Mouse (Mus musculus): ENCODE data around the gene Rarb. TPM values are rescaled to one million over a fixed set of nuclear protein-coding genes. Genes with fewer than 3 reads are reported as not detected.
"Not testable (repeated sequence)": the region's sequence is repeated elsewhere in the genome, so short reads cannot be mapped to it uniquely, and the experiment has no call there.

Rarb gene
- polyA plus RNA-seq, 1 experiment = not detected

DNA sequence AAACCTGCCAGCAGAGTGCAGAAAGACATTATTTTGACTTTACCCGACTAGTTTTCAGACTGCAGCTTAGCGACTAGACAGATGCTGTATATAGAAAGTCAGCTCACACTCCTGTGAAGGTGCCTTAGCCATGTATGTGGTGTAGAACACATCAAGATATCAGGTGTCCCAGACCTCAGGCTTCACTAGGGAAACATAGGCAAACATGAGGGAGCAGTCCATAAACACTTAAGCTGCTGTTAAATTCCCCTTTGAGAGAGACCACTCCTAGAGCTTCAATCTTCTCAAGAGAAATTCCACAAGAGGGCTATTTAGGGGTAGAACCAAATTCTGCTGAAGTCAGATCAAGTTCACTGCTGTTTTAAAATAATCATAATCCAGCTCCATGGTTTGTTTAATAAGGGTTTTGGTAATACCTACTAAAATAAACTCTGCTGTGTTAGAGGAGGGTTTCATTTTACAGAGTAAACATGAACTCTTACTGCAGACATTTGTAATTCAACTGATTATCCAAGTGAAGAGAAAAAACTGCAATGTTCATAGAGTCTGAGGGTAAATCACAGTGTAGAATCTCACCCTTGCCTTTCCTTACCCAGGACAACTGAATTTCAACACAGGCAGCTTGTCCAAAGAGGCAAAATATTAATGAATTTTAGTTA is 42.1 kb downstream of the Rarb start:
- no peak for TF ChIP-seq FLI1 (IDR thresholded peaks at IDR 0.05; ENCODE audit: low read length)
- no peak for TF ChIP-seq GATA1 (IDR thresholded peaks at IDR 0.05; ENCODE audit: borderline replicate concordance, low read length)

DNA sequence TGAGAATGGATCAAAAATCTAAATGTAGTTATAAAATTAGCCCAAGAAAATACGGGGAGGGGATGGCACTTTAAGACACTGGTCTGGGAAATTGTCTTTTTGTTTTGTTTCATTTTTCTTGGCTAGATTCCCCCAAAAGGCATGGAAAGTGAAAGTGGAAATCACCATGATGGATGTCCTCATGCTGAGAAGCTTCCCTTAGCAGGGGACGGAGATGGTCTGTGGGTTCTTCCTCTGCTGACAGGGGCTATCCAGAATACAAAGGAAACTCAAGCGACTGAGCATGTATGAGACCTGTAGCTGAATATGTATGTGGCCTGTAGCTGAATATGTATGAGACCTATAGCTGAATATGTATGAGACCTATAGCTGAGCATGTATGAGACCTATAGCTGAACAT is 46.0 kb downstream of the Rarb start:
- H3K4me3 ChIP-seq (replicated peaks) = peak overlapping the region; percentile 35
- no peaks in the 10 kb centered on the region for H3K9me3 ChIP-seq
- no peak for TF ChIP-seq FLI1 (IDR thresholded peaks at IDR 0.05; ENCODE audit: low read length)
- TF ChIP-seq GATA1 (IDR thresholded peaks at IDR 0.05; ENCODE audit: borderline replicate concordance, low read length) = no peak
- H3K27me3 ChIP-seq (replicated peaks) = peaks cover 2% of the 10 kb centered on the region
- H3K36me3 ChIP-seq (replicated peaks; ENCODE audit: low read length) = no peaks in the 10 kb centered on the region
- peaks cover 21% of the 10 kb centered on the region for H3K4me1 ChIP-seq

More for the DNA sequence above, 42.1 kb downstream of the Rarb start:
- H3K4me3 ChIP-seq (replicated peaks) = no peak overlapping the region
- no peaks in the 10 kb centered on the region for H3K27me3 ChIP-seq (replicated peaks)
- peaks cover 12% of the 10 kb centered on the region for H3K4me1 ChIP-seq
- H3K36me3 ChIP-seq (replicated peaks; ENCODE audit: low read length) = no peaks in the 10 kb centered on the region
- H3K9me3 ChIP-seq = no peaks in the 10 kb centered on the region

DNA sequence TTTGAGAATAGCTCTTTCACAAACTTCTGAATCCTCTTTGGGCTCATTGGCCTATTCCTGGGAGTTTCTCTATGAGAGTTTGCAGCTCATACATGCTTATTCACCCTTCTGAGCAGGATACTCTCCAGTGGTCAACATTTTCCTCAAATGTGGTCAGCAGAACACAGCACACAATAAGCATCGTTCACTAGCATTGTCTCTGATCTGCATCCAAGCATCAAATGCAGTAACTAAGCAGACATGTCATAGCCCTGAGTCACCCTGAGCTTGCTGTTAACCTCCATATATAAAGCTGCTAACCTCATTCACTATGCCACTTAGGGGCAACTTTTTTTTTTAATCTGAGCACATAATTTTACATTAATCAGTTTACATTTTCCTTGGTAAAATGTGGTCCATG is 53.1 kb downstream of the Rarb start:
- Histone ChIP-seq H3K4me1 (peaks cover 40% of the 10 kb centered on the region), H3K36me3 (replicated peaks; ENCODE audit: low read length) (no peaks in the 10 kb centered on the region), H3K9me3 (no peaks in the 10 kb centered on the region), H3K27me3 (replicated peaks) (peaks cover 2% of the 10 kb centered on the region), H3K4me3 (replicated peaks) (no peak overlapping the region)
- TF ChIP-seq GATA1 (IDR thresholded peaks at IDR 0.05; ENCODE audit: borderline replicate concordance, low read length) (no peak), FLI1 (IDR thresholded peaks at IDR 0.05; ENCODE audit: low read length) (no peak)

DNA sequence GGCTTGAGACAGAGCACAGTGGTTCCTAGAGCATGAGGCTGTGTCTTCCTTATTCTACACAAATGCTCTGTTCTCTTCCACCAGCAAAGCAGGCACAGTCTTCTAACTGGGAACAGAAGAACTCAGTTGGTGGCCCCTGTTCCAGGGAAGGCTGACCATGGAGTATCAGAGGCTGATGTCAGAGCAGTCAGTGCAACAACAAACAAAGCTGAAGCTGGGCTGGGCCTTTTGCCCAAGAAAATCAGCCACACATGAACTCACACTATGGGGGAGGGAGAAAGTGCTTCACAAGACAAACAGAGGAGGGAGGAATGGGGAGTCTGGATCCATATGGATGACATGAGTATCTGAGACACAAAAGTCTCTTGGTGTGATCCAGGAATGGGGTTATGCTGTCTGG is 56.2 kb downstream of the Rarb start:
- Histone ChIP-seq H3K27me3 (replicated peaks) (no peaks in the 10 kb centered on the region), H3K36me3 (replicated peaks; ENCODE audit: low read length) (no peaks in the 10 kb centered on the region), H3K4me3 (replicated peaks) (no peak overlapping the region), H3K4me1 (peaks cover 35% of the 10 kb centered on the region), H3K9me3 (no peaks in the 10 kb centered on the region)
- TF ChIP-seq GATA1 (IDR thresholded peaks at IDR 0.05; ENCODE audit: borderline replicate concordance, low read length) (no peak), FLI1 (IDR thresholded peaks at IDR 0.05; ENCODE audit: low read length) (no peak)

DNA sequence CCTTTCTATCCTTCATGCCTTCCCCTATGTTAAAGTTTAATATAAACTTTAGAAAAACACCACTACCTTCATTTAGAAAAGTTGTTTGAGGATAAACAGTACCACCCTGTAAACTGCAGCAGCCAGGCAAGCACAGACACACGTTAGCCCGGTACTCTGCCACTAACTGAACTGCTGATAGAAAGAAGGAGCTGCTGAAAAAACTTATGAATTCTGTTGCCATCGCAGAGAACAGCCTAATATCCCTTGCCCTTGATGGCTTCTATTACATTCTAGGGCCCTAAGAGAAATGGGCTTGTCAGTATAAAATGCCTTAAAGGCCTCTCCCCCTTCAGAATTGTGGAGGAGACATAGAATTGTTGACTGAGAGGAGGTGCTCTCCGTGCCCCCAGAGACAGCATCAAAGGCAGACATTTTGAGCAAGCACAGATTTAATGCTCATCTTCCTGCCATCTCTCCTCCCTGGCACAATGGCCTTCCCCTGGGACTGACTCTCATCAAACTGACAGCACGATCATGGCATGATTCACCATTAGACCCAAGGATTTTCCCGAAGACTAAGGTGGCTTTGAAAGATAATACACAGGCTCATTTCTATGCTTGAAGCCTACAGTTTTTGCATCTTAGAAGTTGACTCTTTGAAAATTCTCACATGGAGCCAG is 60.1 kb downstream of the Rarb start:
- Histone ChIP-seq H3K9me3 (peaks cover 15% of the 10 kb centered on the region; the same call in 1 of the 2 replicates), H3K36me3 (replicated peaks; ENCODE audit: low read length) (no peaks in the 10 kb centered on the region)
- TF ChIP-seq FLI1 (IDR thresholded peaks at IDR 0.05; ENCODE audit: low read length) (no peak), GATA1 (IDR thresholded peaks at IDR 0.05; ENCODE audit: borderline replicate concordance, low read length) (no peak)

DNA sequence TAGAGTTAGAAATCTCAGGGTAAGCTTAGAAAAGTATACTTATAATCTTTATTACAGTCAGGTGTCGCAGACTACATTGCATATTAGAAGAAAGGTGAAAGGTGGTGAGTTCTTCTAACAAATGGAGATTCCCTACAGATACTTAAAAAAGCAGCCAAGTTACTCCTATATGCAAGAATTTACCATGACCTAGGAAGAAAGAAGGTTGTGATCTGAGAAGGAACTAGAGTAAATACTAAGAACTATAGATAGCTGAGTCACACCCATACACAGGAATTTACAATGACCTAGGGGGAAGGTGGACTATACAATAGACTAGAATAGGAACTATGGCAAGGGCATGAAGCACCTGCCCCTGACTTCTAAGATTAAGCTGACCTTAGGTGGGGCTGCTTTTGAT is 63.4 kb downstream of the Rarb start:
- H3K4me1 ChIP-seq = peaks cover 12% of the 10 kb centered on the region
- H3K9me3 ChIP-seq = peaks cover 15% of the 10 kb centered on the region; the same call in 1 of the 2 replicates
- not testable (repeated sequence) for H3K27me3 ChIP-seq (replicated peaks); H3K36me3 ChIP-seq (replicated peaks; ENCODE audit: low read length); H3K4me3 ChIP-seq (replicated peaks)

More for the DNA sequence above, 60.1 kb downstream of the Rarb start:
- H3K4me3 ChIP-seq (replicated peaks) = no peak overlapping the region
- H3K27me3 ChIP-seq (replicated peaks) = no peaks in the 10 kb centered on the region
- H3K4me1 ChIP-seq = peaks cover 13% of the 10 kb centered on the region; the same call in 1 of the 2 replicates

DNA sequence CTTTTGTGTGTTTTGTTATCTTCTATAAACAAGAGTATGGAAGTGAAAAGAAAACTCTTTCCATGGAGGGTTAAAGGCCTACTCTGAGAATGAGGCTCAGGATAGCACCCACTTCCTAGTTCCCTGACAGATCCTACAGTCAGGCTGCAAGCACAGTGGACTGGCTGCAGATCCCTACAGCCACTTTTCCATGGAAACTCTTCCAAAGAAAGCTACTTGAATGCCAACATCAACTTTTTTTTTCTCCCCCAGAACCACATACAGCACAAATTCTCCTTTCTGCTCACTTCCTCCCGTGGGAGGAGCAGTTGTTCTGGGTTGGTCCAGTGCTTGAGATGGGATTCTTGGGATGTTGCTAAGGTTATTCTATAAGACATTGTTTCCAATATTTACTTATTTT is 66.3 kb downstream of the Rarb start:
- TF ChIP-seq GATA1 (IDR thresholded peaks at IDR 0.05; ENCODE audit: borderline replicate concordance, low read length) (no peak), FLI1 (IDR thresholded peaks at IDR 0.05; ENCODE audit: low read length) (no peak)
- no peaks in the 10 kb centered on the region for H3K36me3 ChIP-seq (replicated peaks; ENCODE audit: low read length)
- no peak overlapping the region for H3K4me3 ChIP-seq (replicated peaks)
- peaks cover 15% of the 10 kb centered on the region; the same call in 1 of the 2 replicates for H3K9me3 ChIP-seq
- H3K4me1 ChIP-seq = peaks cover 12% of the 10 kb centered on the region
- no peaks in the 10 kb centered on the region for H3K27me3 ChIP-seq (replicated peaks)

DNA sequence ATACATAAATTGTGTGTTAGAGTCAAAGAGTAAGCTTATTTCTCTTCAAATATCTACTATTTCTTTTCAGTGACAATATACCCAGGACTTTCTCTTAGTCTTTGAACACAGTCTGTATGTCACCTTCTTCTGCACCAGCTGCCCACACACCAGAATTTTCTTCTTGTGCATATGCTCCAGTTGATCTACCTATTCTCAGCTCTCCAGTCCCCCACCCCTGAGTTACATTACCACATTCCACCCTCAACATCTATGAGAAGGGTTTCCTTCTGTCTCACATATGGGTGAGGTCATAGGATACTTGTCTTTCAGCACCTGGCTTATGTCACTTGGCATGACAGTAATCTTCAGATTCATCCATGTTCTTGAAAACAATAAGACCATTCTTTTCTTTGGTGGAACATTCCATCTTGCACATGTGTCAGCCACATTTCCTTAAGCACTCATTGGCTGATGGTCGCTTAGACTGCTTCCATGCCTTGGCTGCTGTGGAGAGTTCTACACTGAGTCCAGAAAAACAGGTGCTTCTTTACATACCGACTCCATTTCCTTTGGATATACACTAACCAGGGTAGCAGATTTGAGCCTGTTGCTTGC is 71.9 kb downstream of the Rarb start:
- no peak for TF ChIP-seq FLI1 (IDR thresholded peaks at IDR 0.05; ENCODE audit: low read length)
- TF ChIP-seq GATA1 (IDR thresholded peaks at IDR 0.05; ENCODE audit: borderline replicate concordance, low read length) = no peak
- Histone ChIP-seq H3K9me3 (no peaks in the 10 kb centered on the region), H3K4me3 (replicated peaks) (no peak overlapping the region), H3K4me1 (peaks cover 8% of the 10 kb centered on the region), H3K36me3 (replicated peaks; ENCODE audit: low read length) (no peaks in the 10 kb centered on the region), H3K27me3 (replicated peaks) (no peaks in the 10 kb centered on the region)

DNA sequence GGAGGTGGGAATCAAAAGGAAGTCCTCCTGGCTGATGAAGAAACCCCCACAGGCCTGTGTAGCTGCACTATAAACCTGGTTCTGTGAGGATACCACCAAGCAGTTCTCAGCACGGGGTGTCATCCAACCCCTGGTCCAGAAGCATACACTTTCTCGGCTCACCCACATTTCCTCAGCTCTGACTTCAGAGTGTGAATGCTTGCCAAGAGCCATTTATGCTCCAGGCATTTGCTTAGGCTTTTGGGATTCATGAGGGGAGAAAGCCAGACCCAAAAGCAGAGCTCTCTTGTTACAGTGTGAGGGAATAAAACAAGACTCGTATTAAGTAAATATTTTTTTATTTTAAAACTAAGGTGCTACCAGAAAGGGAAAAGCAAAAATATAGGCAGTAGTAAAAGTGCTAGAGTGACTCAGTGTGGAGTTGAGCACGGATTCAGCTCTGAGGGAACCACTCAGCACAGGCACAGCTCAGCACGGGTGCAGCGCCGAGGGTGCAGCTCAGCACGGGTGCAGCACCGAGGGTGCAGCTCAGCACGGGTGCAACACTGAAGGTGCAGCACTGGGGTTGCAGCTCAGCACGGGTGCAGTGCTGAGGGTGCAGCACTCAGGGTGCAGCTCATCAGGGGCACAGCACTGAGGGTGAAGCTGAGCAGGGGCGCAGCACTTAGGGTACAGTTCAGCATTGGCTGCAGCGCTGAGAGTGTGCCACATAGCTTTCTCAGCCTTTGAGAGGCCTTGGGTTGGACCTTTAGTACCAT is 77.8 kb downstream of the Rarb start:
- no peaks in the 10 kb centered on the region for H3K36me3 ChIP-seq (replicated peaks; ENCODE audit: low read length)
- peaks cover 2% of the 10 kb centered on the region for H3K27me3 ChIP-seq (replicated peaks)
- H3K9me3 ChIP-seq = no peaks in the 10 kb centered on the region
- peaks cover 32% of the 10 kb centered on the region for H3K4me1 ChIP-seq
- TF ChIP-seq GATA1 (IDR thresholded peaks at IDR 0.05; ENCODE audit: borderline replicate concordance, low read length) = no peak
- peak overlapping the region; percentile 62 for H3K4me3 ChIP-seq (replicated peaks)

DNA sequence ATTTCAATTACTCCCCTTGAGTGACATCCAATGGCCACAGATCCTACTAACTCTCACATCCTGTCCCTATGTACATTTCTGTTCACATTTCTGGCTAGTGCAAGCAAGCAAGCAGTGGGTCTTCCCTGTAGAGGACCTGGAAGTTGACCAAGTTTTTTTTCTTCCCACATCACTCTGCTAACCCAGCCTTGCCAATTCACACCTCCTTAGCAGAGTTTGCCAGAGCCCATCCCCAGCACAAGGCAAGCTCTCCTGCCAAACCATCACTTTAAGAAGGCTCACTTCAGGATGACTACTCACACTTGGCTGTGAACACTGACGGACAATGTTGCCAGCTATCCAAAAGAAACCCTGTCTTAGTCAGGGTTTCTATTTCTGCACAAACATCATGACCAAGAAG is 80.4 kb downstream of the Rarb start:
- Histone ChIP-seq H3K4me1 (peaks cover 52% of the 10 kb centered on the region), H3K9me3 (no peaks in the 10 kb centered on the region), H3K4me3 (replicated peaks) (no peak overlapping the region), H3K36me3 (replicated peaks; ENCODE audit: low read length) (no peaks in the 10 kb centered on the region), H3K27me3 (replicated peaks) (peaks cover 4% of the 10 kb centered on the region)
- no peak for TF ChIP-seq FLI1 (IDR thresholded peaks at IDR 0.05; ENCODE audit: low read length)
- no peak for TF ChIP-seq GATA1 (IDR thresholded peaks at IDR 0.05; ENCODE audit: borderline replicate concordance, low read length)
